Mouse (Mus musculus): ENCODE results near the gene Dscam.

DNA sequence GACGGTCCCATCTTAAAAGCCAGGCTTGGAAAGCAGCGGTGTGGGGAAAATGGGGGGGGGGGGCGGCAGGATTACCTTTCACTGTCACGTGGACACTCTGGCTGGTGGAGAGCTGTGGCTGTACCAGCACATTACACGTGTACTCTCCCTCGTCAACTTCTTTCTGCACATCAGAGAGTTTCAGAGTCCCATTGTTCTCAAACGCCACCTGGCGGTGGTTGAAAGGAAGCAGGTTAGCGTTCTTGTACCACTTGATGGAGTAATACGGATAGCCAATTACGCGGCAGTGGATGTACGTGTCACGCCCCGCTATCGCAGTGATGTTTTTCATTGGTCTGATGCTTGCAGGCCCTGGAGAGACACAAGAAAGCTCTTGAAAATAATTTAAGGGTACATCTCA is 350.9 kb downstream of the Dscam start:
- TF ChIP-seq CTCF (IDR thresholded peaks at IDR 0.05; ENCODE audit: control insufficient read depth, insufficient read depth, low read length): peak; percentile 44
- no peak for TF ChIP-seq POLR2A (IDR thresholded peaks at IDR 0.05; ENCODE audit: borderline replicate concordance, control insufficient read depth, low read depth, low read length)
